Mouse (Mus musculus): ENCODE measurements around the gene Dnase1l3. TPM values are rescaled to one million over a fixed set of nuclear protein-coding genes. Genes with fewer than 3 reads are reported as not detected.

The Dnase1l3 gene
- total RNA-seq, 2 experiments from 2014 or later = not detected

- intact Hi-C loops (cut with DNase I) = no loop called here
- DNase-seq = no peak
Observed at GRCm38 (mm10) chr14:7986913-7987312, 7.5 kb downstream of the Dnase1l3 start.

- intact Hi-C loops (cut with DNase I) = no loop called here
- DNase-seq = no peak
Observed at GRCm38 (mm10) chr14:7981226-7981625, 13.1 kb downstream of the Dnase1l3 start.

GRCm38 (mm10) chr14:7978183-7978582, 16.2 kb downstream of the Dnase1l3 start:
- intact Hi-C loops (cut with DNase I) = no loop called here
- no peak for DNase-seq

GRCm38 (mm10) chr14:7977471-7977870, 16.9 kb downstream of the Dnase1l3 start:
- intact Hi-C loops (cut with DNase I) = no loop called here
- no peak for DNase-seq

GRCm38 (mm10) chr14:7975177-7975576, 19.2 kb downstream of the Dnase1l3 start:
- DNase-seq = no peak
- intact Hi-C loops (cut with DNase I) = no loop called here

- DNase-seq = no peak
- intact Hi-C loops (cut with DNase I) = no loop called here
Observed at GRCm38 (mm10) chr14:7974643-7975042, 19.7 kb downstream of the Dnase1l3 start.

- intact Hi-C loops (cut with DNase I) = no loop called here
- DNase-seq = no peak
Observed at GRCm38 (mm10) chr14:7971889-7972493, 22.4 kb downstream of the Dnase1l3 start.

GRCm38 (mm10) chr14:7964219-7964889, 30.0 kb downstream of the Dnase1l3 start:
- DNase-seq = peak; percentile 84 to 88
- intact Hi-C loops (cut with DNase I) = loop anchor here (1.0 to 10.0 kb wide), 5 partner anchors 30 to 382 kb away; partner anchors contain the start of genes Acox2 and Dnase1l3

- DNase-seq = no peak
- intact Hi-C loops (cut with DNase I) = loop anchor here (5.0 to 10.0 kb wide), 2 partner anchors 189 to 292 kb away; partner anchors contain the start of gene Acox2
Observed at GRCm38 (mm10) chr14:7963160-7963559, 31.2 kb downstream of the Dnase1l3 start.

- DNase-seq = no peak
- intact Hi-C loops (cut with DNase I) = loop anchor here (5.0 to 10.0 kb wide), 2 partner anchors 190 to 292 kb away; partner anchors contain the start of gene Acox2
Observed at GRCm38 (mm10) chr14:7962626-7963025, 31.7 kb downstream of the Dnase1l3 start.

GRCm38 (mm10) chr14:7961714-7962113, 32.7 kb downstream of the Dnase1l3 start:
- DNase-seq = peak; percentile 52 to 55

GRCm38 (mm10) chr14:7960616-7961015, 33.8 kb downstream of the Dnase1l3 start:
- no peak for DNase-seq
- intact Hi-C loops (cut with DNase I) = loop anchor here (5.0 to 10.0 kb wide), 2 partner anchors 192 to 294 kb away; partner anchors contain the start of gene Acox2

More at GRCm38 (mm10) chr14:7961714-7962113, 32.7 kb downstream of the Dnase1l3 start:
- intact Hi-C loops (cut with DNase I) = loop anchor here (5.0 to 10.0 kb wide), 2 partner anchors 191 to 293 kb away; partner anchors contain the start of gene Acox2

GRCm38 (mm10) chr14:7957049-7957448, 37.3 kb downstream of the Dnase1l3 start, which contains the start of gene Gm45521:
TSS of gene Gm45521 (plus strand) at chr14:7957288.
- intact Hi-C loops (cut with DNase I) = no loop called here
- no peak for DNase-seq

GRCm38 (mm10) chr14:7956427-7956826, 37.9 kb downstream of the Dnase1l3 start:
- intact Hi-C loops (cut with DNase I) = no loop called here
- no peak for DNase-seq

- intact Hi-C loops (cut with DNase I) = loop anchor here (5.0 kb wide), 1 partner anchor 137 kb away; the partner anchor contains the start of gene Flnb
- DNase-seq = peak in 1 of 2 experiments; percentile 28
Observed at GRCm38 (mm10) chr14:7954071-7954471, 40.3 kb downstream of the Dnase1l3 start.

GRCm38 (mm10) chr14:7952610-7953254, 41.6 kb downstream of the Dnase1l3 start:
- intact Hi-C loops (cut with DNase I) = loop anchor here (5.0 kb wide), 1 partner anchor 135 kb away; the partner anchor contains the start of gene Flnb
- DNase-seq = peak; percentile 73 to 83

GRCm38 (mm10) chr14:7951234-7951633, 43.1 kb downstream of the Dnase1l3 start:
- no peak for DNase-seq
- intact Hi-C loops (cut with DNase I) = loop anchor here (5.0 kb wide), 1 partner anchor 134 kb away; the partner anchor contains the start of gene Flnb

- intact Hi-C loops (cut with DNase I) = no loop called here
- DNase-seq = no peak
Observed at GRCm38 (mm10) chr14:7945261-7945660, 49.1 kb downstream of the Dnase1l3 start.

- DNase-seq = no peak
- intact Hi-C loops (cut with DNase I) = no loop called here
Observed at GRCm38 (mm10) chr14:7944349-7945039, 49.9 kb downstream of the Dnase1l3 start.

- no peak for DNase-seq
- intact Hi-C loops (cut with DNase I) = no loop called here
Observed at GRCm38 (mm10) chr14:7943801-7944135, 50.6 kb downstream of the Dnase1l3 start.
